Mouse (Mus musculus) midbrain, embryonic 16.5 days (tissue): ENCODE measurements around the gene Sipa1l2. TPM values are rescaled to one million over a fixed set of nuclear protein-coding genes. Genes with fewer than 3 reads are reported as not detected.

Source experiments
- ATAC-seq: fragments of 200-750 bp; cut with Nextera tagmentation; 2 replicates; pipeline ENCODE4 v1.8.0; 2017; ENCODE audit warnings: moderate TSS enrichment
- H3K27ac ChIP-seq: fragments of 300-500 bp; sonication (generic); 2 replicates; pipeline ENCODE4 v1.5.1; 2014; ENCODE audit warnings: mild to moderate bottlenecking, low read length, mixed read lengths
- H3K27me3 ChIP-seq: fragments of 300-500 bp; sonication (generic); 2 replicates; pipeline ENCODE4 v1.6.1; 2014; ENCODE audit warnings: low read depth, low read length, mixed read lengths; ENCODE audit not compliant: control insufficient read depth, insufficient read depth
- H3K36me3 ChIP-seq: fragments of 300-500 bp; sonication (generic); 2 replicates; pipeline ENCODE4 v1.6.1; 2014; ENCODE audit warnings: mild to moderate bottlenecking, low read length, moderate library complexity, mixed read lengths; ENCODE audit not compliant: control insufficient read depth, insufficient read depth
- H3K4me1 ChIP-seq: fragments of 300-500 bp; sonication (generic); 2 replicates; pipeline ENCODE4 v1.6.1; 2014; ENCODE audit warnings: mild to moderate bottlenecking, low read length, mixed read lengths; ENCODE audit not compliant: control insufficient read depth, insufficient read depth
- H3K4me2 ChIP-seq: fragments of 300-500 bp; sonication (generic); 2 replicates; pipeline ENCODE4 v1.6.1; 2014; ENCODE audit warnings: mild to moderate bottlenecking, low read length, mixed read lengths
- H3K4me3 ChIP-seq: fragments of 300-500 bp; sonication (generic); 2 replicates; pipeline ENCODE4 v1.5.1; 2014; ENCODE audit warnings: low read depth, mild to moderate bottlenecking, low read length, moderate library complexity, mixed read lengths
- H3K9ac ChIP-seq: fragments of 300-500 bp; sonication (generic); 2 replicates; pipeline ENCODE4 v1.6.1; 2014; ENCODE audit warnings: low read depth, low read length, mixed read lengths
- H3K9me3 ChIP-seq: fragments of 300-500 bp; sonication (generic); replicated peaks from 2 replicates; pipeline ENCODE4 v1.6.1; 2014; ENCODE audit warnings: mild to moderate bottlenecking, low read length, mixed read lengths; ENCODE audit not compliant: control insufficient read depth, poor library complexity, severe bottlenecking
- WGBS: fragments of 180-500 bp; shearing (Covaris S2); extraction: QIAGEN DNeasy Blood & Tissue Kit; methylation state at CpG from one replicate; pipeline ENCODE4 v1.1.7; 2014; 5-methylcytosine and 5-hydroxymethylcytosine counted together
- polyA plus RNA-seq: library from polyadenylated mRNA; unstranded; fragments of >200 nt; fragmentation: Nextera tagmentation; extraction: Ambion mirVana; gene quantifications from 2 replicates; pipeline ENCODE4 v1.2.1, GENCODE M21; 2015

The Sipa1l2 gene
- polyA plus RNA-seq, 1 experiment from 2014 or later, result 21.7 TPM

DNA sequence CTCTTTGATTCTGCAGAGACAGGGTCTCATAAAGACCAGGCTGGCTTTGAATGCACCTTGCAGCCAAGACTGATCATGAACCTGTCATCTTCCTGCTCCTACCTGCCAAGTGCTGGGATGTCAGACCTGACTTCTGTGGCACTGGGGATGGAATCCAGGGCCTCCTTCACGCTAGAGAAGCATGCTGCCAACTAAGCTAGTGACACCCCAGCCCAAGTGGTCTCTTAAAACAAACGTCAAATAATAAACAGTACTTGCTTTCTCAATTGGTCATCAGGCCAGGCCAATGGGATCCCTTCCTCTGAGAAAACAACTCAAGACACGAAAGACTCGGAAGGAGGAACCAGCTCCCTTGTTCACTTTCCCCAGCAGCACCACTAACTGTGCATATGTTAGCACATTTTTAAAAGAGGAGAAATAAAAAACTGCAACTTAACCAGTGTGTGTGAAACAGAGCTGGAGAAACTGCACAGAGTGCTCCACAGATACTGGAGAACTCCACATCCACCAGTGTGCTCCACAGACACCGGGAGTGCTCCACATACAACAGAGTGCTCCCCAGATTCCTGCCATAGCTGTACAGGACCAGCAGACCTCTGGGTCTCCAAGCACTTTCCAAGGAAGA is 56.3 kb downstream of the Sipa1l2 start:
- Histone ChIP-seq H3K4me2 (no peak overlapping the region), H3K4me3 (no peak overlapping the region), H3K36me3 (no peaks in the 10 kb centered on the region), H3K27me3 (no peaks in the 10 kb centered on the region), H3K9me3 (no peaks in the 10 kb centered on the region), H3K4me1 (peaks cover 23% of the 10 kb centered on the region), H3K27ac (peak overlapping the region; percentile 56), H3K9ac (no peak overlapping the region)
- ATAC-seq, result no peak
- 59% methylated on average over 5 of the region's 5 CpGs for WGBS

DNA sequence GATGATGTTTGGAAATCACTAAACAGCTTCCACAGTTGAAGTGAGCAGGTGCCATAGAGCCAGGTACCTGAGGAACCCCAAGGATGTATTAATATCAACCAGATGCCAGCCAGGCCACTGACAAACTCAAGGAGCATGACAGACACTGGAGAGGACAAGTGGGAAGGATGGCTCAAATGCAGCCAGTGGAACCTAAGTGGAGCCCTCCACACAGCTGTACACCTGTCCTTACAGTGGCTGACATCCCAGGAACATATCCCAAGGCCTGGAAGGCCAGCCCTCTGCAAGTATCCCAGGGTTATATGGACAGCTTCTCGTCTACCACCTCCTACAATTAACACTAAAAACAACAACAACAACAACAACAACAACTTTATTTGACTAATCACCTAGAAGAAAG is 57.0 kb downstream of the Sipa1l2 start:
- H3K9ac ChIP-seq, result no peak overlapping the region
- no peaks in the 10 kb centered on the region for H3K27me3 ChIP-seq
- 95% methylated on average over 1 of the region's 1 CpGs for WGBS
- no peak overlapping the region for H3K4me2 ChIP-seq
- no peak for ATAC-seq
- H3K4me1 ChIP-seq, result peaks cover 23% of the 10 kb centered on the region
- no peak overlapping the region for H3K27ac ChIP-seq
- no peak overlapping the region for H3K4me3 ChIP-seq
- no peaks in the 10 kb centered on the region for H3K36me3 ChIP-seq
- no peaks in the 10 kb centered on the region for H3K9me3 ChIP-seq

DNA sequence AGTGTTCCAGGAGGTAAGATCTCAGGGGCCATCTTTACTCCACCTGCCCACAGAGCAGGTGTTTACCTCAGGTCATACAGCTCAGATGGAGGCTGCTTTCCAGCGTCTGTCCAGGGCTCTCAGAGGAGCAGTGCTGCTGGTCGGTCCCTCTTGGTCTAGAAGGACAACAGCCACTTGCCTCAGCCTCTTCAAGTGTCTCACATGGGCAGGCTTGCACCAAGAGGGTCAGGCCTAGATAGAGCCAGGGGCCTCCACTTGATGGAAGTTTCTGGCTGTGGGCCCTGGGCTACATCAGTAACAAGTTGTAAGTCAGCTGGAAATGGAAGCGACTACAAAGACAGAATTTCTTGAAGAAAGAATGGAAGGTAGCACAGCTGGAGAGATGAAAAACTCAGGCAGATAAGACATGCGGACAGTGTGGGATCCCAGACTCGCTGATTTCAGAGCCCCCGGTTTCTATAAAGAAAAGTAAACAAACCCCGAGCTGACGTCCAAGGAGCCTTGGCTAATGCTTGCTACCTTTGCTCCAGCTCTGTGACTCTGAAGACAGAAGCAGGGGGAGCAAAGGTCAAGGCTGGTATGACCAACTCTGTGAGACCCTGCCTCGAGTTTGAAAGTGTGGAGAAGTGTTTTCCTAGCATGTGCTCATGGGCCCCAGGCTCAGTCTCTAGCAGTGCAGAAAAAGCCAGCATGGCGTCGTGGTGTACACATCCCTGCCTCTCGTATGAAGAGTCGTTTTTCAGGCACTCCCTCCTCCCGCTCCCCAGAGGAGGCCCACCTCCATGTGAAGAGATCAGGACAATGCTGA is 58.5 kb downstream of the Sipa1l2 start:
- no peak for ATAC-seq
- Histone ChIP-seq H3K9ac (no peak overlapping the region), H3K36me3 (no peaks in the 10 kb centered on the region), H3K9me3 (no peaks in the 10 kb centered on the region), H3K4me1 (peaks cover 30% of the 10 kb centered on the region), H3K27me3 (no peaks in the 10 kb centered on the region), H3K4me2 (no peak overlapping the region), H3K27ac (no peak overlapping the region), H3K4me3 (no peak overlapping the region)
- 69% methylated on average over 14 of the region's 14 CpGs for WGBS

DNA sequence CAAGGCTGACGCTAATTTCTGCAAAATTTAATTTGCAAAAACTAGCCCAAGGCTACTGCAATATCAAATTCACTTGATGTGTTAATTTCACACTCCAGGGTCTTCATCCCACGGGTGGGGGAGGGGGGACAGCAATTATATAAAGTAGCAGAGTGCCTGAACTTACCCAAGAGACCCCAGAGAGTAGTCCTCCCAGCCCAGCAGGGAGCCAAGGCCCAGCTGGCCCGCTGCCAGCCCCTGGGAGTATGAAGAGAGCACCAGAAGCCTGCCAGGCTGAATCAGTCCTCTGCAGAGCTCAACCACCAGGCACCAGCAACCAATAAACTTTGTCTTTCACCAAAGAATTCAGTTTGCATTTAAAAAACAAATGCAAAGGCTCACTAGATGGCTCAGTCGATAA is 59.8 kb downstream of the Sipa1l2 start:
- ATAC-seq, result peak; percentile 22; the same call in 1 of the 2 replicates

DNA sequence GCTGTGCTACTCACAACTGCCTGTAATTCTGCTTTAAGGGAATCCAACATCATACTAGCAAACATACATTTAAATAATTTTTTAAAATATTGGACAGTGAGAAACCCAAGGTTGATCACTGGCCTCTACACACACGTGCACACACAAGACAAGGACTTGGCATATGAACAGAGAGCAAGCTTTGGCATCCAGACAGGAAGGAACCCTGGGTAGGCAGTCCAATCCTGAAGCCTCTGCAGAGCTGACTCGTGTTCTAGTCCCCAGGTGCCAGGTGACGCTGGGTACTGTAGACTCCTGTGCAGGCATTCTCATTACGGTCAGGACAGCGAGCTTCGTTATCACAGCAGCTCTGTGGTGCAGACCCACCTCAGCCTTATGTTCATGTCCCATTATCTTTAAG is 60.4 kb downstream of the Sipa1l2 start:
- no peaks in the 10 kb centered on the region for H3K9me3 ChIP-seq
- no peak overlapping the region for H3K4me3 ChIP-seq
- no peaks in the 10 kb centered on the region for H3K36me3 ChIP-seq
- no peaks in the 10 kb centered on the region for H3K27me3 ChIP-seq
- ATAC-seq, result 0 out of 2 replicates have a peak, but pooled peaks have one; percentile 22
- H3K9ac ChIP-seq, result no peak overlapping the region
- H3K4me2 ChIP-seq, result no peak overlapping the region
- 54% methylated on average over 6 of the region's 6 CpGs for WGBS
- H3K27ac ChIP-seq, result no peak overlapping the region
- H3K4me1 ChIP-seq, result peaks cover 43% of the 10 kb centered on the region

More for the DNA sequence above, 59.8 kb downstream of the Sipa1l2 start:
- Histone ChIP-seq H3K27me3 (no peaks in the 10 kb centered on the region), H3K27ac (no peak overlapping the region), H3K9ac (no peak overlapping the region), H3K4me2 (no peak overlapping the region), H3K4me3 (no peak overlapping the region), H3K36me3 (no peaks in the 10 kb centered on the region), H3K4me1 (peaks cover 42% of the 10 kb centered on the region), H3K9me3 (no peaks in the 10 kb centered on the region)
- WGBS, result 29% methylated on average over 4 of the region's 4 CpGs

DNA sequence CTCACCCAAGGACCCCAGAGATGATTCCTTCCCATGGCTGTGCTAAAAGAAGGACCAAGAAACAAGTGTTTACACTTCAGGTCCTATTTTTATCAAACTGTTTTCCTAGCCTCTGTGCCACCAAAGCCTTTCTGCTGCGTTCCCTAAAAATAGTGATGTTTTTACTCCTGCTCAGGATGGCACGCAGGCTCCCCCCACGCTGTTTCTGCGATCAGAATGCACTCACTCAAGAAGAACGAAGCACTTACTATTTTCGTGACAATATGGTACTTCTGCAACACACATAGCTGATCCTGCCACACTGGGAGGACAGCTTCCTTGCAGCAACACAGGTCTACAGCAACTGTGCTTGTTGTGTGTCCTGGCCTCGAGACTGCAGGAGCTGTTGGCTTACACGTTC is 62.3 kb downstream of the Sipa1l2 start:
- H3K4me2 ChIP-seq, result no peak overlapping the region
- no peak overlapping the region for H3K9ac ChIP-seq
- no peaks in the 10 kb centered on the region for H3K9me3 ChIP-seq
- no peak overlapping the region for H3K27ac ChIP-seq
- WGBS, result 82% methylated on average over 8 of the region's 8 CpGs
- no peaks in the 10 kb centered on the region for H3K27me3 ChIP-seq
- H3K4me1 ChIP-seq, result peaks cover 36% of the 10 kb centered on the region
- no peak for ATAC-seq
- H3K36me3 ChIP-seq, result no peaks in the 10 kb centered on the region
- H3K4me3 ChIP-seq, result no peak overlapping the region

DNA sequence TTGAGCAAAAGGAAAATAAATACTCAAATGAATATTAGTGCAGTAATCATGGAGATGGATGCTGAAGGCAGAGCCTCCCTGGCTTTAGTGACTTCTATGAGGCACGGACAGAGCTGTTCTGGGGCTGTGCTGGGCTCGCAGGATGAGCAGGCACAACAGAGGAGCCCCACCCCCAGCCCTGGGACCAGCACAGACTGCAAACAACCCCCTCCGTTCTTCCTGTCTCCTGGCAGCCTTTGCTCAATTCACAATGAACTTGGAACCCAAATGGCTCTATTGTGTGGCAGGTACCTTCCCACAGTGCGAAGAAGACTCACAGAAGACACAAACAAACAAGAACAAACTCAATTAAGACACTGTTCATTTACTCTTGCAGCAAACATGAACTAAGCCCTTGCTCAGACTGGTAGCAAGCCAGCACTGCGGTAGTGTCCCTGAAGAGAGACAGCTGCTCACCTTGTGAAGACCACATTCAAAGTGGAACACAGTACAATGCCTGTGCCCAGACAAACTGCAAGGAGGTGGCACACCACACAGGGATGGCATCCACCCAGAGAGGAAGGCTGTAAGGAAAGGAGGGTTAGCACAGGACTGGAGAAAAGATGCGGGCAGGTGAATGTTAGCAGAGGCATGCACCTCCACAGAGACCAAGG is 64.9 kb downstream of the Sipa1l2 start:
- no peak overlapping the region for H3K4me2 ChIP-seq
- ATAC-seq, result no peak; the same call in 1 of the 2 replicates
- H3K9ac ChIP-seq, result no peak overlapping the region
- no peaks in the 10 kb centered on the region for H3K9me3 ChIP-seq
- WGBS, result 32% methylated on average over 6 of the region's 6 CpGs
- H3K27me3 ChIP-seq, result no peaks in the 10 kb centered on the region
- no peak overlapping the region for H3K27ac ChIP-seq
- H3K4me1 ChIP-seq, result peaks cover 38% of the 10 kb centered on the region
- H3K4me3 ChIP-seq, result no peak overlapping the region
- no peaks in the 10 kb centered on the region for H3K36me3 ChIP-seq

DNA sequence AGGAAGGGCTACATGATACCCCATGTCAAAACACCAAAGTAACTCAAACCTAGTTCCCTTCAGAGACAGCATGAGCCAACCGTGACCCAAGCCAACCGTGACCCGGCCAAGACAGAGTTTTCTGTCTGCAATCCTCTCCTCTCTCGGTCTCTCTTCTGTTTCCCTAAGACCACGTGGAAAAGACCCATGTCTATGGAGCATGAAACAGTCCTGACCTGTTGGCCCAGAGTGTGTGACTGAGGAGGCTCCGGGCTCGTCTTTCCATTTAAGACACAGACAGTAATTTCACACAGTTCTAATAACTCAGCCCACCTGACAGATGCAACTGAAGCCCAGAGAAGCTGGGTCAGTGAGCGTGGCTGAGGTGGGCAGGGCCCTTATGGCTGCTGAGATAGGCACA is 65.8 kb downstream of the Sipa1l2 start:
- ATAC-seq, result no peak
- H3K9me3 ChIP-seq, result no peaks in the 10 kb centered on the region
- H3K4me1 ChIP-seq, result peaks cover 40% of the 10 kb centered on the region
- no peaks in the 10 kb centered on the region for H3K27me3 ChIP-seq
- H3K36me3 ChIP-seq, result no peaks in the 10 kb centered on the region
- H3K9ac ChIP-seq, result no peak overlapping the region
- no peak overlapping the region for H3K4me2 ChIP-seq
- H3K27ac ChIP-seq, result no peak overlapping the region
- H3K4me3 ChIP-seq, result no peak overlapping the region
- WGBS, result 87% methylated on average over 8 of the region's 8 CpGs

DNA sequence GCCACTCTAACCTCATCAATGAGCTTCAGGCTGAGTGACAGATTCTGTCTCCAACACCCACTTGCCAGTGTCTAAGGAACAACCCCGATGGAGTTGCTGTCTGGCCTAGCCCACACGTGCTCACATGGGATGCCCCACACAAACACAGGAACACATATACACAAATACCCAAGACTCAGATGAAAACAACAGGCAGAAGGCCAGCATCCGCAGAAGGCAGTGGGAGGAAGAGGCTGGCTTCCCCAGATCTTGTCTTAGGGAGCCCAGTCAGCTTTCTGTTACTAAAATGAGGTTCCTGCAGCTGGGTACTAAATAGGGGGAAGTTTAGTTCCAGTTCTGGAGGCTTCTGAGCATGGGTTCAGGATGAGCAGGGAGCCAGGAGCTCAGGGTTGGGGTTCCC is 66.8 kb downstream of the Sipa1l2 start:
- Histone ChIP-seq H3K4me1 (peaks cover 45% of the 10 kb centered on the region), H3K9ac (no peak overlapping the region)
- no peak for ATAC-seq

More for the DNA sequence above, 66.8 kb downstream of the Sipa1l2 start:
- Histone ChIP-seq H3K9me3 (no peaks in the 10 kb centered on the region), H3K27me3 (no peaks in the 10 kb centered on the region), H3K4me2 (no peak overlapping the region), H3K36me3 (no peaks in the 10 kb centered on the region), H3K27ac (no peak overlapping the region), H3K4me3 (no peak overlapping the region)
- 90% methylated on average over 3 of the region's 3 CpGs for WGBS
